Mouse (Mus musculus): Measurements from ENCODE around the gene Retn. TPM values are rescaled to one million over a fixed set of nuclear protein-coding genes. Genes with fewer than 3 reads are reported as not detected.

The Retn gene
- polyA plus RNA-seq (2015; fragmentation: Nextera tagmentation; extraction: Ambion mirVana) = 0.27 and 0.58 TPM in 2 replicates

- H3K27ac ChIP-seq = no peak within 1 kb of the TSS
- no peaks in the 10 kb centered on the region for H3K9me3 ChIP-seq (replicated peaks; ENCODE audit: low read length)
- H3K4me2 ChIP-seq (ENCODE audit: low read length) = no peak within 1 kb of the TSS
- H3K9ac ChIP-seq (ENCODE audit: low read depth, low read length) = no peak within 1 kb of the TSS
- ATAC-seq (replicated peaks; ENCODE audit: low FRiP score, low read depth) (no peak), DNase-seq (ENCODE audit: low spot score) (no peak)
- H3K36me3 ChIP-seq (ENCODE audit: insufficient read depth, low read length) = no peaks in the 10 kb centered on the region
- no peaks in the 10 kb centered on the region for H3K27me3 ChIP-seq (ENCODE audit: insufficient read depth, low read length)
- 66% methylated on average over 3 of the region's 3 CpGs for WGBS
- no peak within 1 kb of the TSS for H3K4me3 ChIP-seq (replicated peaks; ENCODE audit: low read depth, low read length)
- no peaks in the 10 kb centered on the region for H3K4me1 ChIP-seq (replicated peaks; ENCODE audit: insufficient read depth, low read length)
- no peak for TF ChIP-seq CTCF (IDR thresholded peaks at IDR 0.05; ENCODE audit: low read depth)
Measured at GRCm38 (mm10) chr8:3655526-3655925, at the start of gene Retn. Retn (plus strand) TSS chr8:3655770.

GRCm38 (mm10) chr8:3606593-3606992, 49.0 kb upstream of the Retn start:
- H3K27me3 ChIP-seq (ENCODE audit: insufficient read depth, low read length) = no peaks in the 10 kb centered on the region
- H3K4me1 ChIP-seq (replicated peaks; ENCODE audit: insufficient read depth, low read length) = no peaks in the 10 kb centered on the region
- 68% methylated on average over 16 of the region's 16 CpGs for WGBS
- H3K9me3 ChIP-seq (replicated peaks; ENCODE audit: low read length) = no peaks in the 10 kb centered on the region
- H3K4me3 ChIP-seq (replicated peaks; ENCODE audit: low read depth, low read length) = no peak overlapping the region
- no peak for ATAC-seq (replicated peaks; ENCODE audit: low FRiP score, low read depth)
- H3K9ac ChIP-seq (ENCODE audit: low read depth, low read length) = no peak overlapping the region
- peaks cover 28% of the 10 kb centered on the region for H3K36me3 ChIP-seq (ENCODE audit: insufficient read depth, low read length)
- DNase-seq (ENCODE audit: low spot score) = no peak
- H3K4me2 ChIP-seq (ENCODE audit: low read length) = no peak overlapping the region
- H3K27ac ChIP-seq = peak overlapping the region; percentile 25; the same call in 1 of the 2 replicates
- TF ChIP-seq CTCF (IDR thresholded peaks at IDR 0.05; ENCODE audit: low read depth) = no peak

- peaks cover 38% of the 10 kb centered on the region for H3K36me3 ChIP-seq (ENCODE audit: insufficient read depth, low read length)
- H3K27me3 ChIP-seq (ENCODE audit: insufficient read depth, low read length) = no peaks in the 10 kb centered on the region
- H3K4me2 ChIP-seq (ENCODE audit: low read length) = no peak overlapping the region
- H3K9me3 ChIP-seq (replicated peaks; ENCODE audit: low read length) = no peaks in the 10 kb centered on the region
- no peak for DNase-seq (ENCODE audit: low spot score)
- no peak for ATAC-seq (replicated peaks; ENCODE audit: low FRiP score, low read depth)
- TF ChIP-seq CTCF (IDR thresholded peaks at IDR 0.05; ENCODE audit: low read depth) = no peak
- 90% methylated on average over 7 of the region's 7 CpGs for WGBS
- no peak overlapping the region for H3K4me3 ChIP-seq (replicated peaks; ENCODE audit: low read depth, low read length)
- no peaks in the 10 kb centered on the region for H3K4me1 ChIP-seq (replicated peaks; ENCODE audit: insufficient read depth, low read length)
- no peak overlapping the region for H3K9ac ChIP-seq (ENCODE audit: low read depth, low read length)
- no peak overlapping the region for H3K27ac ChIP-seq
Measured at GRCm38 (mm10) chr8:3607822-3608221, 47.7 kb upstream of the Retn start.

- Histone ChIP-seq H3K4me2 (ENCODE audit: low read length) (no peak overlapping the region), H3K4me1 (replicated peaks; ENCODE audit: insufficient read depth, low read length) (no peaks in the 10 kb centered on the region), H3K27me3 (ENCODE audit: insufficient read depth, low read length) (no peaks in the 10 kb centered on the region), H3K4me3 (replicated peaks; ENCODE audit: low read depth, low read length) (no peak overlapping the region), H3K36me3 (ENCODE audit: insufficient read depth, low read length) (peaks cover 48% of the 10 kb centered on the region), H3K9ac (ENCODE audit: low read depth, low read length) (no peak overlapping the region), H3K27ac (peak overlapping the region; percentile 65), H3K9me3 (replicated peaks; ENCODE audit: low read length) (no peaks in the 10 kb centered on the region)
- no peak for TF ChIP-seq CTCF (IDR thresholded peaks at IDR 0.05; ENCODE audit: low read depth)
- 60% methylated on average over 12 of the region's 12 CpGs for WGBS
- DNase-seq (ENCODE audit: low spot score) = no peak
- ATAC-seq (replicated peaks; ENCODE audit: low FRiP score, low read depth) = no peak
Measured at GRCm38 (mm10) chr8:3609046-3609815, 46.3 kb upstream of the Retn start.

- Histone ChIP-seq H3K9me3 (replicated peaks; ENCODE audit: low read length) (no peaks in the 10 kb centered on the region), H3K4me3 (replicated peaks; ENCODE audit: low read depth, low read length) (no peak overlapping the region), H3K36me3 (ENCODE audit: insufficient read depth, low read length) (peaks cover 52% of the 10 kb centered on the region), H3K27me3 (ENCODE audit: insufficient read depth, low read length) (no peaks in the 10 kb centered on the region), H3K4me2 (ENCODE audit: low read length) (no peak overlapping the region), H3K4me1 (replicated peaks; ENCODE audit: insufficient read depth, low read length) (no peaks in the 10 kb centered on the region), H3K9ac (ENCODE audit: low read depth, low read length) (no peak overlapping the region), H3K27ac (peak overlapping the region; percentile 65)
- peak; percentile 60 for ATAC-seq (replicated peaks; ENCODE audit: low FRiP score, low read depth)
- WGBS = 79% methylated on average over 6 of the region's 6 CpGs
- no peak for TF ChIP-seq CTCF (IDR thresholded peaks at IDR 0.05; ENCODE audit: low read depth)
- peak; percentile 22 for DNase-seq (ENCODE audit: low spot score)
Measured at GRCm38 (mm10) chr8:3609816-3610150, 45.8 kb upstream of the Retn start.

GRCm38 (mm10) chr8:3621199-3621970, 34.2 kb upstream of the Retn start, which contains the start of the genes Xab2 and Pet100:
Xab2 (minus strand) TSS chr8:3621316.
Pet100 (plus strand) TSS chr8:3621548.
- Histone ChIP-seq H3K4me1 (replicated peaks; ENCODE audit: insufficient read depth, low read length) (peaks cover 8% of the 10 kb centered on the region), H3K4me2 (ENCODE audit: low read length) (peak within 1 kb of the TSS; percentile 88), H3K27me3 (ENCODE audit: insufficient read depth, low read length) (no peaks in the 10 kb centered on the region), H3K9ac (ENCODE audit: low read depth, low read length) (peak within 1 kb of the TSS; percentile 78), H3K9me3 (replicated peaks; ENCODE audit: low read length) (no peaks in the 10 kb centered on the region), H3K36me3 (ENCODE audit: insufficient read depth, low read length) (peaks cover 9% of the 10 kb centered on the region), H3K4me3 (replicated peaks; ENCODE audit: low read depth, low read length) (peak within 1 kb of the TSS; percentile 83), H3K27ac (no peak within 1 kb of the TSS)
- ATAC-seq (replicated peaks; ENCODE audit: low FRiP score, low read depth) = peak; percentile 98
- peak; percentile 99 for DNase-seq (ENCODE audit: low spot score)
- under 1% methylated on average over 37 of the region's 37 CpGs for WGBS
- no peak for TF ChIP-seq CTCF (IDR thresholded peaks at IDR 0.05; ENCODE audit: low read depth)
